Mouse (Mus musculus) urinary bladder, postnatal 10 days (tissue): Measurements from ENCODE around the gene Ldah.

Source experiments
- DNase-seq: peaks from one replicate; pipeline ENCODE4 v3.0.0; 2022; ENCODE audit warnings: low spot score

Gene Ldah

GRCm38 (mm10) chr12:8313270-8313771 is 105.4 kb downstream of the Ldah start, which contains the start of gene Hs1bp3:
Gene Hs1bp3, plus strand, starts transcription at chr12:8313432.
- DNase-seq: peak; percentile 72

GRCm38 (mm10) chr12:8313773-8314172 is 105.9 kb downstream of the Ldah start:
- no peak for DNase-seq

- no peak for DNase-seq
These were observed 108.6 kb downstream of the Ldah start for GRCm38 (mm10) chr12:8316541-8316940.

- DNase-seq: peak; percentile 48
These were observed 112.3 kb downstream of the Ldah start for GRCm38 (mm10) chr12:8320084-8320713.

- DNase-seq: no peak
These were observed 113.6 kb downstream of the Ldah start for GRCm38 (mm10) chr12:8321506-8321905.

- no peak for DNase-seq
These were observed 116.2 kb downstream of the Ldah start for GRCm38 (mm10) chr12:8324086-8324485.

GRCm38 (mm10) chr12:8325245-8325942 is 117.5 kb downstream of the Ldah start:
- no peak for DNase-seq

- DNase-seq: no peak
These were observed 118.1 kb downstream of the Ldah start for GRCm38 (mm10) chr12:8325943-8326522.

GRCm38 (mm10) chr12:8326825-8327674 is 119.1 kb downstream of the Ldah start:
- peak; percentile 82 for DNase-seq

- no peak for DNase-seq
These were observed 119.8 kb downstream of the Ldah start for GRCm38 (mm10) chr12:8327675-8328053.

GRCm38 (mm10) chr12:8329236-8329635 is 121.3 kb downstream of the Ldah start:
- DNase-seq: no peak

- DNase-seq: no peak
These were observed 123.7 kb downstream of the Ldah start for GRCm38 (mm10) chr12:8331489-8332173.

- no peak for DNase-seq
These were observed 124.3 kb downstream of the Ldah start for GRCm38 (mm10) chr12:8332174-8332542.

GRCm38 (mm10) chr12:8333617-8334016 is 125.7 kb downstream of the Ldah start:
- DNase-seq: no peak

- no peak for DNase-seq
These were observed 126.4 kb downstream of the Ldah start for GRCm38 (mm10) chr12:8334261-8334660.
